Mouse (Mus musculus) heart, embryonic 16.5 days (tissue): ENCODE results near the gene Inpp5f. TPM values are rescaled to one million over a fixed set of nuclear protein-coding genes. Genes with fewer than 3 reads are reported as not detected.
A peak's percentile ranks its signal among the peaks of the same experiment; 100 is the strongest.
"Not testable (repeated sequence)": the region's sequence is repeated elsewhere in the genome, so short reads cannot be mapped to it uniquely, and the experiment has no call there.

ENCODE experiments used
- ATAC-seq: fragments of 200-750 bp; cut with Nextera tagmentation; replicated peaks from 2 replicates; pipeline ENCODE4 v1.8.0; 2017; ENCODE audit warnings: moderate number of reproducible peaks; ENCODE audit not compliant: insufficient read depth, low FRiP score; ENCODE audit errors: extremely low read depth
- H3K27ac ChIP-seq: fragments of 300-500 bp; sonication (generic); 2 replicates; pipeline ENCODE4 v1.5.1; 2014; ENCODE audit warnings: mild to moderate bottlenecking, low read length, control low read depth, moderate library complexity
- H3K27me3 ChIP-seq: fragments of 300-500 bp; sonication (generic); 2 replicates; pipeline ENCODE4 v1.6.1; 2014; ENCODE audit warnings: low read length, mixed read lengths; ENCODE audit not compliant: control insufficient read depth, insufficient read depth
- H3K36me3 ChIP-seq: fragments of 300-500 bp; sonication (generic); 2 replicates; pipeline ENCODE4 v1.6.1; 2014; ENCODE audit not compliant: control insufficient read depth, insufficient read depth
- H3K4me1 ChIP-seq: fragments of 300-500 bp; sonication (generic); 2 replicates; pipeline ENCODE4 v1.6.1; 2014; ENCODE audit warnings: low read length, mixed read lengths; ENCODE audit not compliant: control insufficient read depth, insufficient read depth
- H3K4me2 ChIP-seq: fragments of 300-500 bp; sonication (generic); 2 replicates; pipeline ENCODE4 v1.6.1; 2014; ENCODE audit warnings: low read depth, mild to moderate bottlenecking, control low read depth, low read length
- H3K4me3 ChIP-seq: fragments of 300-500 bp; sonication (generic); 2 replicates; pipeline ENCODE4 v1.5.1; 2014; ENCODE audit warnings: mild to moderate bottlenecking, control low read depth, low read length
- H3K9ac ChIP-seq: fragments of 300-500 bp; sonication (generic); 2 replicates; pipeline ENCODE4 v1.6.1; 2014; ENCODE audit warnings: low read length, control low read depth
- H3K9me3 ChIP-seq: fragments of 300-500 bp; sonication (generic); replicated peaks from 2 replicates; pipeline ENCODE4 v1.6.1; 2016; ENCODE audit warnings: low read length; ENCODE audit not compliant: control insufficient read depth
- WGBS: fragments of 180-500 bp; shearing (Covaris S2); extraction: QIAGEN DNeasy Blood & Tissue Kit; methylation state at CpG from one replicate; pipeline ENCODE4 v1.1.7; 2014; 5-methylcytosine and 5-hydroxymethylcytosine counted together
- polyA plus RNA-seq: library from polyadenylated mRNA; unstranded; fragments of >200 nt; fragmentation: Nextera tagmentation; extraction: Ambion mirVana; gene quantifications from 2 replicates; pipeline ENCODE4 v1.2.1, GENCODE M21; 2015

Inpp5f gene
- polyA plus RNA-seq, 1 experiment from 2014 or later, result 10.0 TPM

DNA sequence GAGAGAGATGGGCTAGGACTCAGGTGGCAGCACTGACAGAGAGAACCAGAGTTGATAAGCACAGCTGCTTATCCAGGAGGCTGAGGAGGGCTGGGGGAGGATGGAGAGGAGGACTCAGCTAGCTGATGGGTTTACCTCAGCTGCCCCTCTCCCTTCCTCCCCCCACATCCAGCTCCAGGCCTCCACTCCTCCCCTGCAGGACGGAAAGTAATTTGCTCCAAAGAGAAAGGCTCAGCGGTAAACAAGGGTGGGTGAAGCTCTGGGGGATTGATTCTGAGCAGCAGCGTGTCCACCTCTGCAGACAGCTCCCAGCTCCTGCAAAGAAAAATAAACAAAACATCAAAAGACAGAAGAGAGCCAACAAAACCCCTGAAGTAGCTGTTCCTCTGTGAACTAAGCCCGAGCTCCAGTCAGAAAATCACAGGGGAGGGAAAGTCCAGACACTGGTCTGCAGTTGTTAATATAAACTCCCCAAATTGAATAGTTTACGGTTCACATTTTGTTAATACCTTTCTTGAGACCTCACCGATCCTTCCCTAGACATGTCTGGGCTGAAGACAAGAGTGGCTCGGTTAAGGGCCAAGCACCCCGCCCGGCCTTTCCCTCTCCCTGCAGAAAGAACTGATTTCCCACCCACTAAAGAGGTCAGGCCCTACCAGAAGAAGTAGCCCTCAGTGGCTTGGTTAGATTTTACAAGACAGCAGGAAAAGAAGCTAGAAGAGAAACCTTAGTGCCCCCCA is 19.6 kb upstream of the Inpp5f start:
- Histone ChIP-seq H3K27ac (no peak overlapping the region; the same call in 1 of the 2 replicates), H3K4me1 (peaks cover 16% of the 10 kb centered on the region), H3K9ac (no peak overlapping the region), H3K36me3 (no peaks in the 10 kb centered on the region), H3K4me3 (no peak overlapping the region), H3K9me3 (0 out of 2 replicates have a peak, but pooled peaks cover 2% of the 10 kb centered on the region), H3K4me2 (no peak overlapping the region), H3K27me3 (no peaks in the 10 kb centered on the region)
- no peak for ATAC-seq
- 42% methylated on average over 9 of the region's 9 CpGs for WGBS

- H3K27me3 ChIP-seq, result no peaks in the 10 kb centered on the region
- H3K9me3 ChIP-seq, result peaks cover 6% of the 10 kb centered on the region; the same call in 1 of the 2 replicates
- H3K9ac ChIP-seq, result peak overlapping the region; percentile 56
- peak overlapping the region; percentile 38 for H3K4me3 ChIP-seq
- no peak; the same call in 1 of the 2 replicates for ATAC-seq
- peaks cover 16% of the 10 kb centered on the region for H3K4me1 ChIP-seq
- peak overlapping the region; percentile 12; the same call in 1 of the 2 replicates for H3K27ac ChIP-seq
- H3K4me2 ChIP-seq, result peak overlapping the region; percentile 62
- no peaks in the 10 kb centered on the region for H3K36me3 ChIP-seq
- 18% methylated on average over 21 of the region's 21 CpGs for WGBS
These were observed 18.8 kb upstream of the Inpp5f start for GRCm38 (mm10) chr7:128592118-128592935.

DNA sequence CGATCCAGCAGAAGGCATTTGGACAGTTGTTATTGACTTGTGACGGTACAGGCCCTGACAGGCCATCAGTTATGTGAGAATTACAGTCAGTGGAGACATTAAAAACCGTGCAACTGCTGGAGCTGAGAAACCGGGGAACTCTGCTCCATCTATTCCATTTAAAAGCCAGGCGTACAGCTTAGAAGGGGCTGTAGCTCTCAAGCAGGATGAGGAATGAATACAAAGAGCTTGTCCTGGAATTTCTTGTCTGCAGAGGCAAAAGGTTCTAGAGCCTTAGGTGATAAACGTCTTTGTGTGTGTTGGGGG is 18.2 kb upstream of the Inpp5f start:
- Histone ChIP-seq H3K9ac (no peak overlapping the region; the same call in 1 of the 2 replicates), H3K27ac (peak overlapping the region; percentile 42)
- ATAC-seq, result no peak

DNA sequence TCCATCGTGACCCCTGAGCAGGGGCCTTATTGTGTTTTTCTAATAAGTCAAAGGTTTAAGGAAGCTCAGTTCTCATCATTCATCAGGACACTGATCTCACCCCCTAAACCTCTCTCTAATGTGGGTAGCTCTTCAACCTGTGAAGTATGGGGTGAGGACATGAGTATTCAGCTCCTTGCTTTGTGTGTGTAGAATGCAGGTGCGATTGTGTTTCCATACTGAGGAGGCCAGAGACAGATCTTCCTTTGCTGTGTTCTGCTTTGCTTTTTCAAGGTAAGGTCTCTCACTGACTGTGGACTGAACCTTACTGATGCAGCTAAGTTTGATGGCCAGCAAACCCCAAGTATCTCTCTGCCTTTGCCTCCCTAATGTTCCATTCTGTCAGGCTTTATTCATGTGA is 14.9 kb upstream of the Inpp5f start:
- ATAC-seq, result no peak
- 95% methylated on average over 2 of the region's 2 CpGs for WGBS

More for the DNA sequence above, 18.2 kb upstream of the Inpp5f start:
- no peaks in the 10 kb centered on the region for H3K27me3 ChIP-seq
- H3K9me3 ChIP-seq, result peaks cover 6% of the 10 kb centered on the region; the same call in 1 of the 2 replicates
- no peak overlapping the region for H3K4me3 ChIP-seq
- 32% methylated on average over 6 of the region's 6 CpGs for WGBS
- peaks cover 16% of the 10 kb centered on the region for H3K4me1 ChIP-seq
- peak overlapping the region; percentile 62 for H3K4me2 ChIP-seq
- H3K36me3 ChIP-seq, result no peaks in the 10 kb centered on the region

GRCm38 (mm10) chr7:128599072-128599471 is 12.1 kb upstream of the Inpp5f start:
- no peaks in the 10 kb centered on the region for H3K27me3 ChIP-seq
- no peak for ATAC-seq
- no peak overlapping the region for H3K27ac ChIP-seq
- no peaks in the 10 kb centered on the region for H3K36me3 ChIP-seq
- no peak overlapping the region for H3K4me3 ChIP-seq
- H3K4me1 ChIP-seq, result no peaks in the 10 kb centered on the region
- H3K4me2 ChIP-seq, result no peak overlapping the region
- no peak overlapping the region for H3K9ac ChIP-seq
- peaks cover 6% of the 10 kb centered on the region; the same call in 1 of the 2 replicates for H3K9me3 ChIP-seq
- WGBS, result 71% methylated on average over 5 of the region's 5 CpGs

More for the DNA sequence above, 14.9 kb upstream of the Inpp5f start:
- H3K4me2 ChIP-seq, result no peak overlapping the region
- H3K4me1 ChIP-seq, result peaks cover 15% of the 10 kb centered on the region
- no peak overlapping the region for H3K4me3 ChIP-seq
- peaks cover 6% of the 10 kb centered on the region; the same call in 1 of the 2 replicates for H3K9me3 ChIP-seq
- H3K36me3 ChIP-seq, result no peaks in the 10 kb centered on the region
- no peak overlapping the region for H3K27ac ChIP-seq
- no peak overlapping the region for H3K9ac ChIP-seq
- no peaks in the 10 kb centered on the region for H3K27me3 ChIP-seq

DNA sequence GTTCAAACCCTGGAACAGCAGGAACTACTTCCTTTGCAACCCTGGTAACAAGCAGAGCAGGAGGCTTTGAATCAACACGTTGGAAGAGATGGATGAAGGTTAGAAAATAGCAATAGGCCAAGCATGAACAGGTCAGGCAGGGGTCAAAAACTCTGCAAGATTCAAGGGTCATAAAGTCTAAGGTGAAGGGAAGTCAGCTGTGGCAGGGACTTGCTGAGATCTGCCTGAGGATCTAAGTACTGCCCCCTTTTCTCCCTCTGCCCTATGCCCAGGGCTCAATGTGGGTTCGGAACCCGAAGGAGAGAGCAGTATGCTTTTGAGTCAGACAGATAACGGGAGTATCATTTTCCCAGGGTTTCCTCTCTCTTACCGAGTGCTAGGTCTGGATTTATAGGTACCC is 9.3 kb upstream of the Inpp5f start:
- Histone ChIP-seq H3K36me3 (no peaks in the 10 kb centered on the region), H3K27me3 (no peaks in the 10 kb centered on the region), H3K27ac (no peak overlapping the region), H3K4me3 (no peak overlapping the region), H3K9me3 (peaks cover 1% of the 10 kb centered on the region; the same call in 1 of the 2 replicates), H3K9ac (no peak overlapping the region), H3K4me2 (no peak overlapping the region), H3K4me1 (no peaks in the 10 kb centered on the region)
- ATAC-seq, result no peak
- WGBS, result 76% methylated on average over 5 of the region's 5 CpGs

GRCm38 (mm10) chr7:128609936-128610335 is 1.2 kb upstream of the Inpp5f start:
- ATAC-seq, H3K9ac ChIP-seq, H3K4me1 ChIP-seq, H3K4me2 ChIP-seq, H3K36me3 ChIP-seq, H3K4me3 ChIP-seq, H3K27me3 ChIP-seq, H3K27ac ChIP-seq, H3K9me3 ChIP-seq: not testable (repeated sequence)
- WGBS, result 95% methylated on average over 7 of the region's 9 CpGs

- peak overlapping the region; percentile 65 for H3K27ac ChIP-seq
- 91% methylated on average over 6 of the region's 6 CpGs for WGBS
- peak overlapping the region; percentile 47; the same call in 1 of the 2 replicates for H3K9ac ChIP-seq
- H3K4me3 ChIP-seq, result peak overlapping the region; percentile 67
- H3K9me3 ChIP-seq, result no peaks in the 10 kb centered on the region
- H3K27me3 ChIP-seq, result no peaks in the 10 kb centered on the region
- peak overlapping the region; percentile 82 for H3K4me2 ChIP-seq
- no peaks in the 10 kb centered on the region for H3K36me3 ChIP-seq
- H3K4me1 ChIP-seq, result peaks cover 2% of the 10 kb centered on the region
- ATAC-seq, result no peak
These were observed 638 bp upstream of the Inpp5f start for GRCm38 (mm10) chr7:128610490-128610889.
